Mouse (Mus musculus) inflammation-experienced regulatory T-cells, adult 16 weeks (primary cell): ENCODE data around the gene Zfp184. TPM values are rescaled to one million over a fixed set of nuclear protein-coding genes. Genes with fewer than 3 reads are reported as not detected.

Experiments
- polyA plus RNA-seq: library from polyadenylated mRNA; unstranded; fragments of 100-300 nt; shearing (Covaris generic); gene quantifications from one replicate; pipeline ENCODE4 v1.2.1, GENCODE M21; 2017

Gene Zfp184
- polyA plus RNA-seq: 0.24 TPM

GRCm38 (mm10) chr13:21944926-21945740 is at the start of gene Zfp184:
Gene Zfp184, plus strand, starts transcription at chr13:21945094.

DNA sequence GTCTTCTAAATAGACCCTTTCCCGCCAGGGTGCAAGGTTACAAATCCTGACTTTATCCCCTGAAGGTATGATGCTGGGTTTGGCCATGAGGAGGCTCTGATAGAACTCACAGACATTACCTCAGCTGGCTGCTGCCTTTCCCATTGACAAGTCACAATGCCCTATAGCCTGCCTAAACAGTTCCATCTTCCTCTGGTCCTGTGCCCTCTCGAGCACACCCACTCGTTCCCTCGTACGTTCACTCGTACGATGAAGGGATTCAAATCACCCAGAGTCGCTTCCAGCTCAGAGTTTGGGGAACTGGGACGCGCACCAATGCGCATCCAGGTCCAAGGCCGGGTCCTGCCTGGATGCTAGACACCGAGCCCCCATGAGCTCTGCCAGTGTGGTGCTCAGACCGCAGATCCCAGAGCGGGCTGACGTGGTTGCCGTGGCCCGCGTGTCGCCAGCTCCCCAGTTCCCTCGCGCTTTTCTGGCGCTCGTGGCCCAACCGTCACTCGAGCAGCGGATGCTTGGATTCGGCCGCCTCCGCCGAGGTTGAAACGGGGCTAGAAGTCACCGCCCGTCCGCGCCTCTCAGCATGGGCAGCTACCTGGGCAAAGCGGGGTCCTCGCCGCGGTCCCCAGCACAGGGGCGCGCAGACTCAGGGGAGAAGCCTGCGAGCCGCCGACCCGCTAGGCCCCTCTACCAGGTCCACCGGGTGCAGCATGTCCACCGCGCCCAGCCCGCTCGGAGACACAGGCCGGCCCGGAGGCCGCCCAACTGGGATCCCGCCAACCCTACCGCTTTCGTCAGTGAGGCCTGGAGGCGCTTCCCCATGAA is 36.3 kb downstream of the Zfp184 start, which contains the start of gene Pom121l2:
Pom121l2 (plus strand) TSS at position 214 of the 822 bp plus-strand sequence.

GRCm38 (mm10) chr13:22009642-22010041 is 64.7 kb downstream of the Zfp184 start, which contains the start of gene Prss16:
Gene Prss16, minus strand, starts transcription at chr13:22009742.

Other genes starting within 250 kb of the Zfp184 start
- gene Olfr1359, start 247.0 kb upstream of the Zfp184 start, polyA plus RNA-seq: not detected
- not detected for gene Hist1h2bl, start 229.0 kb upstream of the Zfp184 start, polyA plus RNA-seq
- not detected for gene Hist1h2ai, start 228.7 kb upstream of the Zfp184 start, polyA plus RNA-seq
- gene Hist1h3h, start 227.4 kb upstream of the Zfp184 start, polyA plus RNA-seq: not detected
- 0.82 TPM for gene Hist1h2bm, start 223.1 kb upstream of the Zfp184 start, polyA plus RNA-seq
- not detected for gene Hist1h4j, start 210.0 kb upstream of the Zfp184 start, polyA plus RNA-seq
- gene Hist1h4k, start 194.6 kb upstream of the Zfp184 start, polyA plus RNA-seq: 22.8 TPM
- 3.0 TPM for gene Hist1h2ak, start 191.3 kb upstream of the Zfp184 start, polyA plus RNA-seq
- 2.1 TPM for gene Hist1h2bn, start 191.0 kb upstream of the Zfp184 start, polyA plus RNA-seq
- 4.3 TPM for gene Hist1h1b, start 164.5 kb upstream of the Zfp184 start, polyA plus RNA-seq
- gene Hist1h3i, start 161.7 kb upstream of the Zfp184 start, polyA plus RNA-seq: 1.6 TPM
- not detected for gene Hist1h2an, start 157.9 kb upstream of the Zfp184 start, polyA plus RNA-seq
- gene Hist1h2bp, start 157.6 kb upstream of the Zfp184 start, polyA plus RNA-seq: not detected
- 6.5 TPM for gene Hist1h2bq, start 134.9 kb upstream of the Zfp184 start, polyA plus RNA-seq
- not detected for gene Hist1h2ao, start 134.6 kb upstream of the Zfp184 start, polyA plus RNA-seq
- gene Hist1h4m, start 133.3 kb upstream of the Zfp184 start, polyA plus RNA-seq: 42.3 TPM
- 3.8 TPM for gene Hist1h4n, start 112.9 kb upstream of the Zfp184 start, polyA plus RNA-seq
- gene Hist1h2ap, start 111.6 kb upstream of the Zfp184 start, polyA plus RNA-seq: 104 TPM
- gene Hist1h2br, start 111.4 kb upstream of the Zfp184 start, polyA plus RNA-seq: 6.7 TPM
- not detected for gene Pom121l2, start 36.1 kb downstream of the Zfp184 start, polyA plus RNA-seq
- gene Prss16, start 64.6 kb downstream of the Zfp184 start, polyA plus RNA-seq: 0.20 TPM
- not detected for gene Hist1h2ah, start 90.5 kb downstream of the Zfp184 start, polyA plus RNA-seq
- gene Hist1h2bk, start 90.8 kb downstream of the Zfp184 start, polyA plus RNA-seq: not detected
- 12.9 TPM for gene Hist1h4i, start 96.3 kb downstream of the Zfp184 start, polyA plus RNA-seq
- gene Hist1h2ag, start 97.8 kb downstream of the Zfp184 start, polyA plus RNA-seq: 2.4 TPM
- 3.9 TPM for gene Hist1h2bj, start 98.1 kb downstream of the Zfp184 start, polyA plus RNA-seq
- not detected for gene Vmn1r188, start 139.3 kb downstream of the Zfp184 start, polyA plus RNA-seq
- not detected for gene Vmn1r189, start 160.7 kb downstream of the Zfp184 start, polyA plus RNA-seq
- not detected for gene Vmn1r191, start 238.9 kb downstream of the Zfp184 start, polyA plus RNA-seq
- not detected for gene Vmn1r192, start 246.0 kb downstream of the Zfp184 start, polyA plus RNA-seq